Mouse (Mus musculus): ENCODE data around the gene Mboat2.

The Mboat2 gene

DNA sequence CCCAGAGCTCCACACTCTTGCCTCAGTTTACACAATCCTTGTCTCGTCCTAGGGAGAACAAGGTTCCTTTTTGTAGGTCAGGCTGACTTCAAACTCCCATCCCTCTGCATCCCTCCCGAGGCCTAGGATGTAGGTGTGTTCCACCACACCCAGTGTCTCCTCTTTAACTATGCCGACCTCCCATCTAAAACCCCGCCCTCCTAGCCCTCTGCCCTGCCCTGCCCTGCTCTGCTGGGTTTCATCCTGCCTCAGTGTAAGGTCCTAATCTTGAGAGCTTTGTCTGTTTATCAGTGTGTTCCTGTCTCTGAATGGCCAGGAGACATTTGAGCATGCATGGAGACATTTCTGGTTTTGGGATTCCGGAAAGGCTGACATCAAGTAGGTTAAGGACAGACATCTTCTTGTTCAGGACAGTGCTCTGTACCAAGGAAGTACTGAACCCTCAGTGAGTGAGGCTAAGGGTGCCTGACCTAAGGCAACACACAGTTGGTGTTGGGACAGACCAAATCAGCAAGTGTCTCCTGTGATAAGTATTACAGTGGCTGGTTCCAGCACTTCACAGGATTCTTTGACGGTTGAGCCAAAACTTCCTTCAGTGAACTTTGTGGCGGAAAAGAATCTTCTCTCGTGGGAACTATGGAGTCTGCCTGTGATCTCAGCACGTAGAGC lies 112.1 kb downstream of the Mboat2 start:
- no peak for DNase-seq (ENCODE audit: extremely low spot score, low read depth, low spot score)

DNA sequence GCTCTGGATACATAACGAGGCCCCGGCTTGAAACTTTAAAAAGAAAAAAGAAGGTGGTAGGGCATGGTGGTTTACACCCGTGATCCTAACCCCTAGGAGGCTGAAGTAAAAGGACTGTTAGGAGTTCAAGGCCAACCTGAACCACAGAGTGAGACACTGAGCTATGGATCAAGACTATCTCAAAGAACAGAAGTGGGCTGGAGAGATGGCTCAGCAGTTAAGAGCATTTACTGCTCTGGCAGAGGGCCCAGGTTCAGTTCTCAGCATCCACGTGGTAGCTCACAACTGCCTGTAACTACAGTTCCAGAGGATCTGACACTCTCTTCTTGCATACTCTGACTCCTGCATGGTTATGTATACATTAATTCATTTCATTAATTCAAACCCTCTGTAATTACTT lies 112.7 kb downstream of the Mboat2 start:
- DNase-seq (ENCODE audit: extremely low spot score, low read depth, low spot score), result no peak

DNA sequence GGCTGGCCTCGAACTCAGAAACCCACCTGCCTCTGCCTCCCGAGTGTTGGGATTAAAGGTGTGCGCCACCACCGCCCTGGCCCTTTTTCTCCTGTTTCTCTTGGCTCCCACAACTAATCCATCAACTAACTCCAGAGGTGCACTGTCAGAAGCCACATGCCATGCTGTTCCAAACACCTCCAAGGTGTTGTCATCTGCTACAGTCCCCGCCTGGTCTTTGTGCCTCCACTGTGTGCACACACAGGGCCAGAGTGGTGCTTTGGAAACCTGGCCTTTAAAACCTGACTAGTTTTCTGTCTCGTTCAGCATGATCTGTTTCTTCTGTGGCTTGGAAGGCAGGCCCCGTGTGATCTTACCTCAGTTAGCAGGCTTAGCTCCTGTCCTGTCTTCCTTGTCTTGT lies 113.9 kb downstream of the Mboat2 start:
- no peak for DNase-seq (ENCODE audit: extremely low spot score, low read depth, low spot score)

DNA sequence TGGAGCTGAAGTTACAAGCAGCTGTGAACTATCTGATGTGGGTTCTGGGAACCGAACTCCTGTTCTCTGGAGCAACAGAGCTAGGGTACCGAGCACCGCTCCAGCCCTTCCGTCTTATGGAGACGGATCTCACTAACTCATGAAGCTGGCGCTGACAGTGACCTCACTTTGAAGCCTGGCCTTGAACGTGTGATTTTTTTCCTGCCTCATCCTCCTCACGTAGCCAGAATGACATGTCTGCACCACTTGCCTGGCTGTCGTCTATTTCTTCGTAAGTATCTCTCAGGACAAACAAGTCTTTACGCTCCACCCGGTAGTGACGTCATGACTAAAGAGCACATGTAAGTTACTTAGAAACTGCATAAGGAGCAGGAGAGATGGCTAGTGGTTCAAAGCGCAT lies 116.4 kb downstream of the Mboat2 start:
- no peak for DNase-seq (ENCODE audit: extremely low spot score, low read depth, low spot score)

DNA sequence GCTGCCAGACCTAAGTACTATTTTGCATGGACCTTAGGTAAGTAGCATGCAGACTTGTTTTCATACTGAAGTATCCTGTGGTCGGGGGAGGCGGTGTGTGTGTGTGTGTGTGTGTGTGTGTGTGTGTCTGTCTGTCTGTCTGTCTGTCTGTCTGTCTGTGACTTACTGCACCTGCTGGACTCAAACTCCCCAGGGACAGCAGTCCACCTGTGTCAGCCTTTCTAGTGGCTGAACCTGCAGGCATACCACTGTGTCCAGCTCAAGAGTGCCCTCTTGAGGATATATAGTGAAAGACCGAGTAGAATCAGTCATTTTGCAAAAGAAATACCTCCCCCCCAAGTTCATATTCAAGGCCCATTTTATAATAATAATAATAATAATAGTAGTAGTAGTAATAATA lies 117.7 kb downstream of the Mboat2 start:
- peak; percentile 28 for DNase-seq (ENCODE audit: extremely low spot score, low read depth, low spot score)

DNA sequence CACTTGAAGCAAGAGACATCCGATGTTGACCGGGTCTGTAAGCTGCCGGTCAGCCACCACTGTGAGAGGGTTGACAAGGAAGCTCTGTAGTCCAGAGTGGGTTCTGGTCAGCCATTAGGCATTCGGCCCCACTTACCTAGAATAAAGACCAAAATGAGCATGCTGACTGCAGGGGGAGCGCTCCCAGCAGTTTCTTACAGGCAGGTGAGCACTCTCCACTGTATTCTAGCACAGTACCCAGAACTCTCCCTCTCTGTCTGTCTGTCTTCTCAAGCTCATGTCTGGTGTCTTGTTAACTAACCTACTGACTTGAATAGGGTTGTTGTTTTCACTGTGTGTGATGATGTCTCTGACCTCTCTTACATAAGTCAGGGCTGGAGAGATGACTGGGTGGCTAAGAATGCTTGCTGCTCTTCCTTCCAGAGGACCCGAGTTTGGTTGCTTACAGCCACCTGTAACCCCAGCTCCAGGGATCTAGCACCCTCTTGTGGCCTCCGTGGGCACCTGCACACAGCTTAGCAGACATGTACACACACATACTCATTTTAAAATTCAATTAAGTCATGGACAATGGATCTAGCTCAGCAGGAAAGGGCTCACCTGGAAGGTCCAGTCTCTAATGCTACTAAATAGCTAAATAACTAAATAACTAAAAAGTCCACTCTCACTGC lies 119.8 kb downstream of the Mboat2 start:
- DNase-seq (ENCODE audit: extremely low spot score, low read depth, low spot score), result no peak

DNA sequence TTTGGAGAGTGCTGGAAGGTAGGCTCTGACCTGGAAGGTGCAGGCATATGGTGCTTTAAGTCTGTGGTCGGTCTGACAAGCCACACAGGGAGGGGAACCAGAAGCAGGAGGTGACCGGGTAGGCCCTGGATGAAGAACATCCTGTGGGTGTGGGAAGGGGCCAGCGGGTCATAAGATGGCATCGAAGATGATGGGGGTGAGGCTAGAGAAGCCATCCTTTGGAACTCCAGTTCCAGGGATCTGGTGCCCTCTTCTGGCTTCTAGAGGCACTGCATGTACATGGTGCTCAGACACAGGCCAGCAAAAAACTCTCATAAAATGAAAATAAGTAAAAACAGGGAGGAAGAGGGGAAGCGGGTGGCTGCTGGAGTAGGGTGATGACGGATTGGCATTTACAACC lies 121.5 kb downstream of the Mboat2 start:
- DNase-seq (ENCODE audit: extremely low spot score, low read depth, low spot score), result peak; percentile 39

DNA sequence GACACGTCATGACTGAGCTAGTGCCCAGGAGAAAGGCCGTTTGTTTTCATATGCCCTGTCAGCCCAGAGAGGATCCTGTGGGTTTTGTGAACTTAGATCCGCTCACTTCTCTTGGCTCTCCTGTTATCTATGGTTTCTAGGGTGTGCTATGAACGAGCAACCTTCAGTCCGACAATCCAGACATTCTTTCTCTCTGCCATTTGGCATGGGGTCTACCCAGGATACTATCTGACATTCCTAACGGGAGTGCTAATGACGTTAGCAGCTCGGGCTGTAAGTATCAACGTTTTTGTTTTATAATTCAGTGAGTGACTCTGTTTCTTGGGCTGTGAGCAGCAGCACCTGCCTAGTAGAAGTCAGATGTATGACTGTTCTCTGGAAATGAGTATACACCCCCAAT lies 124.5 kb downstream of the Mboat2 start:
- no peak for DNase-seq (ENCODE audit: extremely low spot score, low read depth, low spot score)

DNA sequence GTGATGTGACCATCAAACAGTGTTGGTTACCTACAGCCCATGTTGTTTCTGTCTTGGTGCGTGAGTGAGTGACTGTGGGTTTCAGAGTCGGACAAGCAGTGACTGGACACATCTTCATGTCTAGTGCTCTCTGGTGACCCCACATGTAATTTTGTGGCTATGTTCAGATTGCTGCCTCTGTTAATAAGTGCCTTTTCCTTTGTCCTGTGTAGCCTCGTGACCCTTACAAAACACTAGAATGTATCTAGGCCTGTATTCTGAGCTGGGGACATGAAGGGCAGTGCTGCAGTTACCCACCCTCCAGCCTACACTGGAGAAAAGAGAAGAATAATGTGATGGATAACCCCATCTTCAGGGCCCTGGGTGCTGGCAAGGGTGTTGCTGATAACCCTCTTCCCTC lies 127.8 kb downstream of the Mboat2 start:
- no peak for DNase-seq (ENCODE audit: extremely low spot score, low read depth, low spot score)

DNA sequence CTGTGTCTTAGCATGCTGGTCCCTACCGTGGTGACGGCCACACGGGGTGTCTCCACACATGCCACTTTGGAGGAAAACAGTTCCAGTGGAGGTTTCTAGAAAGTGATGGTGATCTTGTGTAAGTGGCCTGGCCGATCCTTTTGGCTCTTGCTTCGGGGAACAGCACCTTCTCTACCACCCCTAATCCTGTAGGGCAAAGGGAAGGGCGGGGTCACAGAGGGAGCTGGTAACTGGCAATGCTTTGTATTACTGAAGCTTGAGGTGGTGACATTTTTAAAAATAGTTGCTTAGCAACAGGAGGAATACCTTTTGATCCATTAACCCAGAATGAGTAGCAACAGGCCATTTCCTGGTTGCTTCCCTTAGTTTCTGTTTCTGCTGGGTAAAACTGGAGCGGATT lies 131.1 kb downstream of the Mboat2 start:
- no peak for DNase-seq (ENCODE audit: extremely low spot score, low read depth, low spot score)

DNA sequence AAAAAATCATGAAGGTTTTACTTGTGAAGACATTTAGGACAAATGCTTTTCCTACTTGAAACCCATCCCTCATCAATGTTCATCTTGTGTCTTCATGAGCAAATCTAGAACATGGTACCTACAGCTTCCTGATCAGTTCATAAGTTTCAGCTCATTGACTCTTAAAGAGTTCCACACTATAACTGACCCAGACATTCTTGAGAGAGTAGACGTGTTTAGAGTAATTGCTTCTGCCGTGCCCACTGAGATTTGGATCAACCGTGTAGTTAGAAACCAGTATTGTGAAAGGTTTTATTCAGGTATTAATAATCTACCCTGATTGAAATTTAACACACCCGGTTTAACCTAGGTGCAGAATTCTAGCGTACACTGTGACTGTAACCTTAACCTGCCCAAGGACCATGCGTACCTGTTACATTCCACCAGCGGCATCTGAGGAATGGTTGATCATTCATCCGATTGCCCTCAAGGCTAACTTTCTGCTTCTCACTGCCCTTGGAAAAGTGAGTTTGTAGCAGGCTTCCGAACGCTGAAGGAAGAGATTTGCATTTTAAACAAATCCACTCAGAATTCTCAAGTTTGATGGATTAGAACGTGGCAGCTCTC lies 131.8 kb downstream of the Mboat2 start:
- DNase-seq (ENCODE audit: extremely low spot score, low read depth, low spot score), result no peak

DNA sequence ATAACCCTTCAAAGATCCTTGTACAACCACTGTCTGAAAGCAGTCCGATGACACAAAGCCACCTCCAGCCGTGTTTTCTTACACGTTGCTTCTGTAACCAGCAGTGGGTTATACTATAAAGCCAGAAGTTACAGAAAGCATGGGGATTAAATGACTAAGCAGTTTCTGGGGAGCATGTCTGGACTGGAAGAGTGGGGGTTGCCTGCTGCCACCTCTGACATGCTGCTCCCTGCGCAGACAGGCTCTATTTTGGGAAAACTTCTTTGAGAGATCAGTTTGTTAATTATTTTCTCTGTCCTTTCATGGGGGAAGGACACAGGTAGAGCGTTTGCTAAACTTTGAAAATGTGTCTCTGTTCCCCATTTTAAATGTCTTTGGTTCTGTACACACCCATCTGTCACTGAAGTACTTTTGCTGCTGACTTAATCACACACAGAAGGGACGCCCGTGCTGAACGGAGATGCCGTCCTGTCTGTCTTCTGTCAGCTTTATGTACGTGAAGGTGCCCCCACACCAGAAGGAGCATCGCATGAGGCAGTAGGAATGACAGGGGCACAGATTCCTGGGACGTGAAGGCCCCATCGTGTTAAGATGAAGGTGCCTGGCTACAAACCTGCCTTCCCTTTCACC lies 132.8 kb downstream of the Mboat2 start:
- DNase-seq (ENCODE audit: extremely low spot score, low read depth, low spot score), result no peak

DNA sequence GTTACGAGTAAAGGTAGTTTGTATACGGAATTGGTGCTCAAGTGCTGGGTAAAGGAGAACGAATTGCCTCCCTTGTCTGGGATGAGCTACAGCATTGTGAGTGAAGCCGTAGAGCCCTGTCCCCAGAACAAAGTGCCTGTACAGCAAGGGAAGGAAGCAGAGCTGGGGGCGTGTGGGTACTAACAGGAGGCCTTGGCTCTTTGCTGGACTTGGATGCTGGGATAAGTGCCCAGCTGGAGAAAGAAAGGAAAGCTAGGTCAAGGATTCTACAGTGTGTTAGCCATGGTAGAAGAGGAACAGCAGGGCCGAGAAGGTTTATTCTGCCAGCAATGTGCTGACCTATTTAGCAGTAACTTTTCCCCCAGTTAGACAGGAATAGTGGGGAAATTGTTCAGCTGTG lies 134.7 kb downstream of the Mboat2 start:
- no peak for DNase-seq (ENCODE audit: extremely low spot score, low read depth, low spot score)

DNA sequence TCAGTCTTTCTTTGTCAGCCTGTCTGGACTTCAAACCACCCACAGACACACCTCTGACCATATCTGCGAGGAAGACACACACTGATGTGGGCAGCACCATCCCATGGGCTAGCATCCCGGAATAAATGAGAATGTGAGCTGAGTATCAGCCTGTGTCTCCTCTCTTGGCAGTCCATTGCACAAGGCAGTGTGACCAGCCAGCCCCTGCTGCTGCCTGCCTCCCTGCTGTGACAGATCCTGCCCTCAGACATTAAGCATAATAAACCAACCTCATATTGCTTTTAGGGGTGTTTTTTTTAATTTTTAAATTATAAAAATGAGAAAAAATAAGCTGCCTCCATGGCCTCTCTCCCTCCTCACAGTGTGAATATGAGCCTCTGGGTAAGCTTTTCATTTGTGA lies 135.4 kb downstream of the Mboat2 start:
- no peak for DNase-seq (ENCODE audit: extremely low spot score, low read depth, low spot score)

DNA sequence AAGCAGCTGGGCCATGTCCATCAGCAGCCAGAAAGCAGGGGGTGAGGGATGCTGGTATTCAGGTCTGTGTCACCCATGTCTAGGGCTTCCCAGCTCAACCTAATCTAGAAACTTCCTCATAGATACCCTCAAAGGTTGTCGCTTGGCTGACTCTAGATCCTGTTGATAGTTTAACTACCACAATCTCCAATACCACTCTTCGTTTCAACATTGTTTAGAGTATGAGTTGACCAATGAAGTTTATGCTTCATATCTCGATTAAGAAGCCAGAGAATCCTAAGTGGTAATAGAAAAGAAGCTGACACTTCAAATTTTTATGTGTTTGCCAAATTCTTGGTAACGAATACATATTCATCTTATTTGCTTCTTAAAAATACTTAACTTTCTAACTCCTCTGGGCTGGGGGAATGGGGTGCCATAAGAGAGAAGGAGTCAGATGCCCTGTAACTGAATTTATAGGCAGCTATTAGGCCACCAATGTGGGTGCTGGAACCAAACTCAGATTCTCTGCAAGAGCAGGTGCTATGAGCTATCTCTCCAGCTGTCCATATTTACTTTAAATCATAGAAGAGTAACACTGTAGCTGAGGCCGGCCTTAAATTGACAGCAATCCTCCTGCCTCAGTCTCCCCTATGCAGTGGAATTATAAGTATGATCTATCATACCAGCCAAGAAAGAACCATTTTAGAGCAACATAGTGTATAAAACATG lies 141.0 kb downstream of the Mboat2 start:
- no peak for DNase-seq (ENCODE audit: extremely low spot score, low read depth, low spot score)

DNA sequence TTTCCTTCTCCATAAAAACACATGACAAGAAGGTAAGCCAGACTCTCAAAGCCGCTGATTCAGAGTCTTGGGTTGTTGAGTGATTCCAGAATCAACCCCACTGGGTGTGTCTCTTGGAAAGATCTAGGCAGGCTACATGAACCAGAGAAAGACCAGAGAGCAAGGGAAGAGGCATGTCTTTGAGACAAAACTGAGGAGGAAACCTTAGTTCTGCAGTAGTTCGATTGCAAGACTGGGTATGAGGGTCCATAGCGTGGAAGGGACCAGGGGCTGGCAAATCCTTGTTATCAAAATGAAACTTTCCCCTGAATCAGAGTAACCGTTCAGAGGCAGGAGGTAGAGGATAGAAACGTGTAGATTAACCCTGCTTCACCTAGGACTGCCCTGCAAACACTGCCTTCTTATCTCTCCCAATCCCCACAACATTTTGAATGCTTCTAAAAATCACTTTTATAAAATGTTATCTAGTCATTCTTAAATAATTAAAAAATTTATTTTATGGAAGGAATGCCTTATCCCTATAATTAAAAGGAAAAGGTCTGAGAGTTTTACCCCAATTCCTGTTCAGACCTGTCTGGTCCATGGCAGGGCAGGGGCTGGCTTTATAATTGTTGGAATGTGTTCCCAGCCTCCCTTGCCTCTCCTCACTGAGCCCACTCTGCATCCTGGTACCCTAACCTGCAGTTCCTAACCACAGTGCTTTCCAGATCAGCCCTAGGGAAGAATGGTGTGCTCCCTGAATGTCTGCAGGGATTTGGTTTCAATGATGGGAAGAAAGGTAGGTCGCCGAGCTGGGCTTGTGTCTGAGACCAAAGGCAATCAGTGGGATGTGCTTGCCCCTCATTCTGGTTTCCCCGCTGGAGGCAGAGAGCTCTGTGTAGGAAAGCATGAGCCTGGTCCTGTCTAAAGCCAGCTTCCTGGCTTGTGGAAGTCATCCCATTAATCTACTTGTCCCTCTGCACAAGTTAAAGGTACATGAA lies 142.0 kb downstream of the Mboat2 start:
- DNase-seq (ENCODE audit: extremely low spot score, low read depth, low spot score), result no peak

DNA sequence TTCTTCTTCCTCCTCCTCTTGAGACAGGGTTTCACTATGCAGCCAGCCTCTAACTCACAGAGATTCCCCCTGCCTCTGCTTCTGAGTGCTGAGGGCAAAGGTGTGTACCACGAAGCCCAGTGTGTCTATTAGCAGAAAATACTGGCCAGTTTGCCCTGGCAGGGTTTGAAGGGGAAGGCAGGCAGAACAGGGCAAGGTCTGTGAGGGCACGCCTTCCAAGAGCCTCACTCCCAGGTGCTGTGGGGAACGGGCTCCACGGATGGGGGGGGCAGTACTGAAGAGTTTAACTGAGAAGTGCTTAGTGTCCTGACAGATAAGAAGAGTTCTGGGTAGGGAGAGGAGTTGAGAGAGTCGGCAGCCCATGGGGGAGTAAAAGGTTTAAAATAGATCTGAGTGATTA lies 142.9 kb downstream of the Mboat2 start:
- no peak for DNase-seq (ENCODE audit: extremely low spot score, low read depth, low spot score)

DNA sequence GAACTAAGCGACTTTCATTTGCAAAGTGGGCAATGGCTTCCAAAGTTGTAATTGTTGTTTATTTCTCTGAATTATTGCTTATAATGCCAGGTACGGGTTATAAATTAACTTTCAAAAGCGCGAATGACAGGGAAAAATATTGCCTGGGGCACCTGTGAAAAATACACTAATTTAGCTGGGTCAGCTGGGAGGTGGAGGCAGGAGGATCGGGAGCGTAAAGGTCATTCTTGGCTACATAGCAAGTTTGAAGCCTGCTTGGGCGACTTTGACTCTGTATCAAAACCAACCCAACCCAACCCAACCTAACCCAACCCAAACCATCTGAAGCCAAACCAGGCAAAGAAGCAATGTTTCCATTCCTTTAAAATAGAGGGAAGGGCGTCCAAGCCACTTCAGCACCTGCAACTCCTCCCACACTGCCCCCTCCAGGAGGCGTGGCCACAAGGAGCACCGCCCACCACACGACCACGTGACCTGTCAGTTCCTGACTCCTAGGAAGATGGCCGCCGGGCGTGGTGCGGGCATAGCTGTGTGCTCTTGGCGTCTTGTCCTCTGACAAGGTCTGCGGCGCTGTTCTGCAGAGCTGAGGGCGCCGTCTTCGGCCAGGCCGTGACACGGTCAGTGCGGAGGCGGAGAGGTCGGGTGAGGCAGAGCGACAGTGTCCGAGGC lies 143.9 kb downstream of the Mboat2 start, which contains the start of gene Kidins220:
TSS of gene Kidins220 (plus strand) at position 480 of the 669 bp plus-strand sequence.
- DNase-seq (ENCODE audit: extremely low spot score, low read depth, low spot score), result peak; percentile 46

DNA sequence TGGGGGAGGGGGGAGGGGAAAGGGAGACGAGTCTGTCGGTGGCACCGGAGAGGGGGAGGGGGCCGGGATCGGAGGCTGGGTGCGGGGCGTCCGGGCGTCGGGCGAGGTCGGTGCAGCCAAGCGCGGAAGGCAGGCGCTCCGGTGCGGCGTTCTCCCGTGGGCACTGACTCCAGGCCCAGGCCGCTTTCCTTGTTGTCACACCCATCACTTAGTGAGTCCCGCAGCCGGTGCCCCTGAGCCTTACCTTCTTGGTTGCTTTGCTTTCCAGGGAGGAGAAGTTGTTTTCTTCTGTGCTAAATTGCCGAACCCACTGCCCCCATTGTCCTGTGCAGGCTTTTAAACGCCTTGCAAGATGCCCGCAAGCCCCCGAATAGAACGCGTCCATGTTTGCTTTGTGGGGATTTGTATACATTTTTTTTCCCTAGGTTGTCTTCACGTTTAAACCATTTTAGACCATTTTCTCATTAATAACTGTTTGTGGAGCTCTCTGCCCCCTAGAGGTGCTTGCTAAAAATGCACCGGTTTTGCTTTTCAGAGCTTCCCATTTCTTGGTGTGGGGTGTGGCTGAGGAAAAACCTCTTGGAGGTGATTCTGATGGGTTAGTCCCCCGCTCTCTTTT lies 144.5 kb downstream of the Mboat2 start:
- peak; percentile 71 for DNase-seq (ENCODE audit: extremely low spot score, low read depth, low spot score)

Data from hindlimb bud, embryonic 11.5 days (tissue).